Mouse (Mus musculus) embryonic facial prominence, embryonic 13.5 days (tissue): ENCODE measurements around the gene Nup210. TPM values are rescaled to one million over a fixed set of nuclear protein-coding genes. Genes with fewer than 3 reads are reported as not detected.

Source experiments
- ATAC-seq: fragments of 200-750 bp; cut with Nextera tagmentation; 2 replicates; pipeline ENCODE4 v1.8.0; 2017; ENCODE audit warnings: low read depth; ENCODE audit not compliant: insufficient number of reproducible peaks, insufficient read depth, low FRiP score, low TSS enrichment
- H3K27ac ChIP-seq: fragments of 300-500 bp; sonication (generic); 2 replicates; pipeline ENCODE4 v1.5.1; 2015; ENCODE audit warnings: moderate library complexity, mild to moderate bottlenecking, inconsistent platforms
- H3K27me3 ChIP-seq: fragments of 300-500 bp; sonication (generic); 2 replicates; pipeline ENCODE4 v1.6.1; 2015; ENCODE audit warnings: mild to moderate bottlenecking, inconsistent platforms
- H3K36me3 ChIP-seq: fragments of 300-500 bp; sonication (generic); 2 replicates; pipeline ENCODE4 v1.6.1; 2015; ENCODE audit warnings: mild to moderate bottlenecking, inconsistent platforms
- H3K4me1 ChIP-seq: fragments of 300-500 bp; sonication (generic); 2 replicates; pipeline ENCODE4 v1.6.1; 2015; ENCODE audit warnings: inconsistent platforms
- H3K4me2 ChIP-seq: fragments of 300-500 bp; sonication (generic); 2 replicates; pipeline ENCODE4 v1.6.1; 2015; ENCODE audit warnings: moderate library complexity, mild to moderate bottlenecking, inconsistent platforms
- H3K4me3 ChIP-seq: fragments of 300-500 bp; sonication (generic); 2 replicates; pipeline ENCODE4 v1.5.1; 2015; ENCODE audit warnings: mild to moderate bottlenecking, inconsistent platforms
- H3K9ac ChIP-seq: fragments of 300-500 bp; sonication (generic); 2 replicates; pipeline ENCODE4 v1.6.1; 2015; ENCODE audit warnings: mild to moderate bottlenecking, inconsistent platforms
- H3K9me3 ChIP-seq: fragments of 300-500 bp; sonication (generic); 2 replicates; pipeline ENCODE4 v1.6.1; 2016; ENCODE audit warnings: inconsistent platforms
- WGBS: fragments of 180-500 bp; shearing (Covaris S2); methylation state at CpG from one replicate; pipeline ENCODE4 v1.1.7; 2015; ENCODE audit warnings: mixed read lengths; 5-methylcytosine and 5-hydroxymethylcytosine counted together
- polyA plus RNA-seq: library from polyadenylated mRNA; unstranded; fragments of >200 nt; fragmentation: Nextera tagmentation; extraction: Ambion mirVana; gene quantifications from 2 replicates; pipeline ENCODE4 v1.2.1, GENCODE M21; 2015

Nup210 gene
- polyA plus RNA-seq, 1 experiment from 2014 or later = 5.9 TPM

- no peak overlapping the region for H3K9ac ChIP-seq
- no peak overlapping the region for H3K4me3 ChIP-seq
- H3K4me1 ChIP-seq = no peaks in the 10 kb centered on the region
- WGBS = 51% methylated on average over 4 of the region's 4 CpGs
- no peak for ATAC-seq
- H3K4me2 ChIP-seq = no peak overlapping the region
- no peaks in the 10 kb centered on the region for H3K9me3 ChIP-seq
- no peaks in the 10 kb centered on the region for H3K36me3 ChIP-seq
- 0 out of 2 replicates have a peak overlapping the region, but pooled peaks have one; percentile 44 for H3K27ac ChIP-seq
- H3K27me3 ChIP-seq = no peaks in the 10 kb centered on the region
Measured at GRCm38 (mm10) chr6:91011568-91011967, 105.1 kb downstream of the Nup210 start.

- H3K9me3 ChIP-seq = no peaks in the 10 kb centered on the region
- H3K4me1 ChIP-seq = no peaks in the 10 kb centered on the region
- no peak overlapping the region for H3K4me2 ChIP-seq
- no peak overlapping the region for H3K4me3 ChIP-seq
- no peak for ATAC-seq
- H3K27me3 ChIP-seq = no peaks in the 10 kb centered on the region
- no peak overlapping the region for H3K27ac ChIP-seq
- 80% methylated on average over 3 of the region's 3 CpGs for WGBS
- H3K9ac ChIP-seq = no peak overlapping the region
- no peaks in the 10 kb centered on the region for H3K36me3 ChIP-seq
Measured at GRCm38 (mm10) chr6:91008284-91008830, 108.3 kb downstream of the Nup210 start.

- WGBS = 59% methylated on average over 2 of the region's 2 CpGs
- ATAC-seq = no peak
Measured at GRCm38 (mm10) chr6:91007207-91007606, 109.4 kb downstream of the Nup210 start.

DNA sequence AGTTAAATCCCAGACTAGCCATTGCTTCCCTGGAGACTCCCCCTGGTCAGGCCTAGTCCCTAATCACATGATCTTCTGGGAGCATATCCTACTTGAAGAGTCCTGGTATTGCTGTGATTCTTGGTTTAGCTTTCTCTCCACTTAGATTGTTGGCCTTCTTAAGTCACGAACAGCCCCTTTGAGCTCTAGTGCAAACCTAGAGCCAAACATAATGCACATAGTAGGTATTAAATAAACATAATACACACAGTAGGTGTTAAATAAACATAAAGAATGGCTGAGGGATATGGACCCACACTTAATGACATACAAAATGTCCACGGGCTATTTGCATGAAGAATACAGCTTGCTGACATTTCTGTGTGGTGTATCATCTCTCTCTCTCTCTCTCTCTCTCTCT is 112.5 kb downstream of the Nup210 start:
- Histone ChIP-seq H3K9ac (no peak overlapping the region), H3K27ac (no peak overlapping the region), H3K9me3 (no peaks in the 10 kb centered on the region), H3K27me3 (peaks cover 10% of the 10 kb centered on the region; the same call in 1 of the 2 replicates), H3K4me3 (no peak overlapping the region), H3K4me1 (peaks cover 8% of the 10 kb centered on the region), H3K4me2 (no peak overlapping the region), H3K36me3 (no peaks in the 10 kb centered on the region)
- WGBS = 92% methylated on average over 2 of the region's 2 CpGs
- no peak for ATAC-seq

More at GRCm38 (mm10) chr6:91007207-91007606, 109.4 kb downstream of the Nup210 start:
- Histone ChIP-seq H3K4me3 (no peak overlapping the region), H3K36me3 (no peaks in the 10 kb centered on the region), H3K27ac (no peak overlapping the region), H3K27me3 (no peaks in the 10 kb centered on the region), H3K9ac (no peak overlapping the region), H3K9me3 (no peaks in the 10 kb centered on the region), H3K4me2 (no peak overlapping the region), H3K4me1 (no peaks in the 10 kb centered on the region)

DNA sequence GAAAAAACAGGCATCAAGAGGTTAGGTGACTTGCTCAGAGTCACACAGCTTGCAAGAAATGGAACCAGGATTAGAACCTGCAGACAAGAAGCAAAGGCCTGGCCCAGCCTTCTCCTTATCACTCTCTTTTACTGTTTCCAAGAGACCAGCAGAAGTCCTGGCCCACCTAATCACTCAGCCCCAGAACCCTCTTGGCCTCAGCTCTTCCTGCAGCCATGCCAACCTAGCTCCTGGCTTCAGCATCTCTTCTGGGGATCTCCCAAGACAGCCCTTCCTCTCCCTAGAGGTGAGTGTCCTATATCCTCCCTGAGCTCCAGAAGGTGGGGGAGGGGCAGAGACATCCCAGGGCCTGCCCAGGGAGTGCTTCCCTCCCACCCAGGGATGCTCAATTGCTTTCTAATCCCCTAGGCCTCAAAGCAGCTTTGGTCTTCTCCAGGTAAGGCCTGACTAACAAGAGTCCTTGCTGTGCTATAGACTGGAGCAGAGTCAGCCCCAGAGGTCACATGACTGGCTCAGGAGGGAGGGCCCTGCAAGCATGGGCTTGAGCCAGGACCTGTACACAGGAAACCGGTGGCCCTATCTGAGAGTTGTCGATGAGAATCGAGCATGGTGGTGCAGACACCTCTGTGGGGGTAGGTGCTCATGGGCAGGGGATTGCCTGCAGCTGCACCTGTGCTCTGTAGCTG is 113.2 kb downstream of the Nup210 start:
- H3K4me1 ChIP-seq = peaks cover 8% of the 10 kb centered on the region
- H3K9me3 ChIP-seq = no peaks in the 10 kb centered on the region
- 26% methylated on average over 3 of the region's 3 CpGs for WGBS
- no peak overlapping the region for H3K4me2 ChIP-seq
- H3K27ac ChIP-seq = no peak overlapping the region
- no peak overlapping the region for H3K4me3 ChIP-seq
- H3K9ac ChIP-seq = no peak overlapping the region
- H3K27me3 ChIP-seq = peaks cover 10% of the 10 kb centered on the region; the same call in 1 of the 2 replicates
- no peaks in the 10 kb centered on the region for H3K36me3 ChIP-seq
- no peak for ATAC-seq

GRCm38 (mm10) chr6:91001566-91001965 is 115.1 kb downstream of the Nup210 start:
- no peak for ATAC-seq
- Histone ChIP-seq H3K36me3 (no peaks in the 10 kb centered on the region), H3K9ac (no peak overlapping the region), H3K27ac (no peak overlapping the region), H3K27me3 (peaks cover 10% of the 10 kb centered on the region; the same call in 1 of the 2 replicates), H3K4me1 (peaks cover 8% of the 10 kb centered on the region), H3K4me2 (no peak overlapping the region), H3K4me3 (no peak overlapping the region), H3K9me3 (no peaks in the 10 kb centered on the region)
- WGBS = 37% methylated on average over 7 of the region's 7 CpGs

DNA sequence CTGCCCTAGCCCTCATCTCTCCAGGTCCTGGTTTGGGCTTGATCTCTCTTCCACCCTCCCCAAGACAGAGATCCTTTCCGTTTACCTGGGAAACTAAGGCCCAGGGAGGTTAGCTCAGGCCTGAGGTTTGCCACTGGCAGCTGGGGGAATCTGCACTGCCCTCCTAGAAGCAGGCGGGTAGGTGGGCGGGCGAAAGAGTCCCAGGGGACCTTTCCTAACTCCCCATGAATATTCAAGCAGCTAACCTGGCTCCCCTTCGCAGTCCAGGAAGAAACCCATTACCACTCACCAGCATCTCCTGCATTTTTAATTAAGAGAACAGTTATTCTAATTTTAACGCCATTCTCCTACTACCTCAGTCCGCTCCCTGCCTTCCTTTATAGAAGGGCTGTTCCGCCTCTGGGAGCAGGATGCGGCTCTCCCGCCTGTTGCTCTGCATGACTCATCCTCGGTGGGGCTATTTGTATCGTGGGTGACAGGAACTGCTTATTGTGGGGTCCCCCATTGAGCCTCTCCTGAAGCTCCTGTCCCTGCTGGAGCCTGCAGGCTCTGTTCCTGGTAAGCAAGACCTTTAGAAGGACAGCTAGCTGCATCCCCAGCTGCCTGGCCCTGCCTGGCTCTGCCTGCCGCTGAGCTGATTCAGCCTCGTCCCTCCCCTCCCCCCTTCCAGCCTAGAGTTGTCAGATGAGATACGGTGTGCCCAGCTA is 115.7 kb downstream of the Nup210 start:
- no peak overlapping the region for H3K9ac ChIP-seq
- H3K27me3 ChIP-seq = peaks cover 10% of the 10 kb centered on the region; the same call in 1 of the 2 replicates
- H3K27ac ChIP-seq = no peak overlapping the region
- H3K4me2 ChIP-seq = peak overlapping the region; percentile 39
- ATAC-seq = no peak
- H3K4me3 ChIP-seq = no peak overlapping the region
- peaks cover 8% of the 10 kb centered on the region for H3K4me1 ChIP-seq
- WGBS = 10% methylated on average over 15 of the region's 15 CpGs
- no peaks in the 10 kb centered on the region for H3K36me3 ChIP-seq
- H3K9me3 ChIP-seq = no peaks in the 10 kb centered on the region

DNA sequence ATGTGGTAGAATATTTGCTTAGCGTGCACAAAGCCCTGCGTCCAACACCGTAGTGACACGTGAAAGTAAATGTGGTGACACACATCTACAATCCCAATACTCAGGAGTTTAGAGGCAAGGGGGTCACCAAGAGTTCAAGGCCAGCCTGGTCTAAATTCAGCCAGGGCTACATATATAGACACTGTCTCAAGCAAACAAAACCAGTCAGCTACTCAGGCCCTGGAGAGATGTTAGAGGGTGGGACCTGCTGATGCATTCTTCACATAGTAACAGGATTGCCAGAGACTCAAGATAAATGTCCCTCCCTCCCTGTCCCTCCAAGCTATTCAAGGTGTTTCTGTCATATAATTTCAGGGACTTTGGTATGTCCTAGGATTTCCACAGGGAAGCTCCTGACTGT is 117.5 kb downstream of the Nup210 start:
- no peak overlapping the region for H3K4me3 ChIP-seq
- H3K4me1 ChIP-seq = peaks cover 8% of the 10 kb centered on the region
- no peak overlapping the region for H3K27ac ChIP-seq
- no peaks in the 10 kb centered on the region for H3K9me3 ChIP-seq
- peaks cover 10% of the 10 kb centered on the region; the same call in 1 of the 2 replicates for H3K27me3 ChIP-seq
- WGBS = 86% methylated on average over 4 of the region's 4 CpGs
- no peak overlapping the region for H3K4me2 ChIP-seq
- H3K9ac ChIP-seq = no peak overlapping the region
- no peaks in the 10 kb centered on the region for H3K36me3 ChIP-seq
- no peak for ATAC-seq

GRCm38 (mm10) chr6:90997025-90997424 is 119.6 kb downstream of the Nup210 start:
- Histone ChIP-seq H3K4me3 (no peak overlapping the region), H3K36me3 (no peaks in the 10 kb centered on the region), H3K9ac (no peak overlapping the region), H3K9me3 (peaks cover 4% of the 10 kb centered on the region; the same call in 1 of the 2 replicates), H3K4me2 (no peak overlapping the region), H3K4me1 (peaks cover 8% of the 10 kb centered on the region), H3K27me3 (peaks cover 10% of the 10 kb centered on the region; the same call in 1 of the 2 replicates), H3K27ac (no peak overlapping the region)
- 86% methylated on average over 3 of the region's 3 CpGs for WGBS
- ATAC-seq = no peak

DNA sequence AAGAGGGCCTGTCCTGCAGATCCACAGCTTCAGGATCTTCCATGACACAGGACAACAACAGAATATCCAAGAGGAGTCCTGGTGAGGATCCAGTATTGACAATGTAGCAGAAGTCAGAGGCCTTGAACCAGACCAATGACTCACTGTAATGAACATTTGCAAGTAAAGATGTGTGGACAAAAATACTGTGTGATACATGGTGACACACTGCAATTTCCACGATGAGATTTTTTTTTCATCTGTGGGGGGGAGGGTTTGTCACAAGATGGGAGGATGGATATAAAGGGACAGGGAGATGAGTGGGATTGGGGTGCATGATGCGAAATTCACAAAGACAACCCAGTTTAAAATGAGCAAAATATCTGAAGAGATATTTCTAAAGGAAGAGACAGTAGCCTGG is 120.4 kb downstream of the Nup210 start:
- Histone ChIP-seq H3K4me2 (no peak overlapping the region), H3K4me3 (no peak overlapping the region), H3K36me3 (no peaks in the 10 kb centered on the region), H3K27me3 (peaks cover 6% of the 10 kb centered on the region; the same call in 1 of the 2 replicates), H3K9me3 (peaks cover 4% of the 10 kb centered on the region; the same call in 1 of the 2 replicates), H3K9ac (no peak overlapping the region), H3K27ac (no peak overlapping the region), H3K4me1 (peaks cover 6% of the 10 kb centered on the region)
- no peak for ATAC-seq
- WGBS = 87% methylated on average over 2 of the region's 2 CpGs

GRCm38 (mm10) chr6:90988648-90989317 is 127.8 kb downstream of the Nup210 start, which contains the start of gene Iqsec1:
TSS of gene Iqsec1 (minus strand) at chr6:90988685.
- H3K9ac ChIP-seq = peak within 1 kb of the TSS; percentile 79
- peaks cover 7% of the 10 kb centered on the region; the same call in 1 of the 2 replicates for H3K9me3 ChIP-seq
- H3K4me3 ChIP-seq = peak within 1 kb of the TSS; percentile 77
- peaks cover 20% of the 10 kb centered on the region for H3K4me1 ChIP-seq
- WGBS = 2% methylated on average over 29 of the region's 39 CpGs
- peaks cover 24% of the 10 kb centered on the region for H3K27me3 ChIP-seq
- peak; percentile 93 for ATAC-seq
- peak within 1 kb of the TSS; percentile 100 for H3K4me2 ChIP-seq
- H3K36me3 ChIP-seq = no peaks in the 10 kb centered on the region
- H3K27ac ChIP-seq = peak within 1 kb of the TSS; percentile 48; the same call in 1 of the 2 replicates
